Mouse (Mus musculus) heart, adult 2 months (tissue): Measurements from ENCODE around the gene Wdr70.

Experiments
- CTCF ChIP-seq: fragments of 200-600 bp; IDR thresholded peaks from 2 replicates; pipeline ENCODE4 v1.8.1; 2022; ENCODE audit warnings: antibody characterized with exemption, mild to moderate bottlenecking, moderate library complexity
- EP300 ChIP-seq: fragments of 200-500 bp; IDR thresholded peaks from 2 replicates; pipeline ENCODE4 v1.6.1; 2011; ENCODE audit warnings: low read depth, low read length, control low read depth; ENCODE audit not compliant: insufficient read depth
- POLR2A ChIP-seq: fragments of 200-500 bp; IDR thresholded peaks from 2 replicates; pipeline ENCODE4 v1.6.1; 2011; ENCODE audit warnings: mild to moderate bottlenecking, low read depth, low read length, control low read depth; ENCODE audit not compliant: insufficient read depth

DNA sequence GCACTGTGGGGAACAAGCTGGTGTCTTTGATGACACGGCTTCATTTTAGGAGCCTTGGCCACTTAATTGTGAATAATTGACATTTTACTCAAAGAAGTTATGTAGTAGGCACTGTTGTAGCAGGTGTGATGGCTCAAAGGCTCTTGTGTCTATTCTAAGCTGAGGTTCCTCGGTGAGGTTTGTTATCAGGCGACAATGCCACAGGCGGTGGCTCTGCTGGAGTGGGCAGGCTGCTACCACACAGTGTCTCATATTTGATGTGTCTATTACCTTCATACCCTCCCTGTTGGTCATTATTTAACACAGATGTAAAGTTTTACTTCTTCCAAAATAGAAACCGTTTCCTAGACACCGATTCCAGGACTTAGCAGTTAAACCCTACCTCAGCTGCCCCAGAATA, 177.9 kb downstream of the Wdr70 start:
- TF ChIP-seq CTCF (no peak), POLR2A (no peak), EP300 (no peak)
